Mouse (Mus musculus): ENCODE results near the gene Kif20b.

DNA sequence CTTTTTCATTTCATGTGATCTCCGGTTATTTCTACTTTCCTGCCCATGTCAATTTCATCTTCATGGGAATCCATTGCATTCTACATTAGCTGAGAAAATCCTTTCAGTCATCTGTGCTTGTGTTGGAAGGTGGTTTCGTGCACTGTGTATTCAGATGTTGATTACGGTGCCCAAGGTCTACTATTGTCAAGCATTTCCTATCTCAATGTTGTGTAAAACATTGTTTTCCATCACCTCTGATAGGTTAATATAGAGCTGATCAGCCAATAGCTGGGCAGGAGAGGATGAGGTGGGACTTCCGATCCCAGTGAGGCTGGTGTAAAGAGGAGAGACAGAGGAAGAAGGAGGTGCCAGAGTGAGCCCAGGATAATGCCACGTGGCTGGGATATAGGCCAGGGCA lies 18.1 kb upstream of the Kif20b start:
- TF ChIP-seq POLR2AphosphoS5 (IDR thresholded peaks at IDR 0.05; ENCODE audit: insufficient replicate concordance, low read depth, low read length), result no peak
- no peak for TF ChIP-seq CTCF (IDR thresholded peaks at IDR 0.05; ENCODE audit: low read depth, low read length)
